Mouse (Mus musculus) CH12.LX (cell line): ENCODE data around the gene Thy1. TPM values are rescaled to one million over a fixed set of nuclear protein-coding genes. Genes with fewer than 3 reads are reported as not detected.

ENCODE experiments used
- DNase-seq: peaks from one replicate; pipeline ENCODE4 v3.0.0-alpha.2; 2013; ENCODE audit errors: extremely low read depth
- H3K27ac ChIP-seq: 2 replicates; pipeline ENCODE4 v1.5.1; 2012; ENCODE audit warnings: low read depth, mild to moderate bottlenecking, control low read depth, moderate library complexity; ENCODE audit not compliant: insufficient read depth
- H3K27me3 ChIP-seq: replicated peaks from 2 replicates; pipeline ENCODE3; 2012; ENCODE audit warnings: inconsistent platforms
- H3K36me3 ChIP-seq, 2 experiments: replicated peaks in 1 of 2; 2 replicates each; pipeline versions ENCODE3 to v1.6.1; 2012; ENCODE audit warnings: inconsistent platforms in 1 of 2, low read length in 1 of 2, mild to moderate bottlenecking in 1 of 2, mixed read lengths in 1 of 2, moderate library complexity in 1 of 2; ENCODE audit not compliant: control insufficient read depth in 1 of 2, insufficient read depth in 1 of 2
- H3K4me1 ChIP-seq, 2 experiments: 2 replicates each; pipeline ENCODE4 v1.6.1; 2012; ENCODE audit warnings: inconsistent platforms in 1 of 2, moderate library complexity in 1 of 2; ENCODE audit not compliant: insufficient read depth in 2 of 2, control insufficient read depth in 1 of 2
- H3K4me2 ChIP-seq: 2 replicates; pipeline ENCODE4 v1.6.1; 2012; ENCODE audit warnings: low read depth, mild to moderate bottlenecking, control low read depth; ENCODE audit not compliant: poor library complexity, insufficient read depth, severe bottlenecking
- H3K4me3 ChIP-seq, 3 experiments: fragments of 150-350 bp in 1 of 3; sonication (generic) in 1 of 3; replicated peaks in 1 of 3; 2 replicates each; pipeline versions ENCODE3 to v1.5.1; 2011 to 2012; ENCODE audit warnings: low read depth in 2 of 3, low read length in 2 of 3, mild to moderate bottlenecking in 2 of 3, moderate library complexity in 2 of 3, control low read depth in 1 of 3, improper control_type of control experiment in 1 of 3, inconsistent platforms in 1 of 3, mixed read lengths in 1 of 3; ENCODE audit not compliant: poor library complexity in 1 of 3
- H3K79me2 ChIP-seq: replicated peaks from 2 replicates; pipeline ENCODE4 v1.6.1; 2012; ENCODE audit warnings: mild to moderate bottlenecking, moderate library complexity; ENCODE audit not compliant: control insufficient read depth, poor library complexity, insufficient read depth, severe bottlenecking; ENCODE audit errors: extremely low read depth
- H3K9ac ChIP-seq: 2 replicates; pipeline ENCODE4 v1.6.1; 2012; ENCODE audit warnings: low read depth, mild to moderate bottlenecking, control low read depth, moderate library complexity; ENCODE audit not compliant: insufficient read depth
- H3K9me3 ChIP-seq: replicated peaks from 2 replicates; pipeline ENCODE3; 2012; ENCODE audit warnings: low read length, inconsistent platforms, mixed read lengths
- BHLHE40 ChIP-seq: IDR thresholded peaks from 2 replicates; pipeline ENCODE4 v1.6.1; 2011; ENCODE audit warnings: mild to moderate bottlenecking, low read depth, low read length, improper control_type of control experiment
- CHD2 ChIP-seq: IDR thresholded peaks from 2 replicates; pipeline ENCODE4 v1.6.1; 2011; ENCODE audit warnings: low read length, improper control_type of control experiment
- CTCF ChIP-seq, 2 experiments: IDR thresholded peaks in 1 of 2; conservative IDR thresholded peaks in 1 of 2; 2 replicates each; pipeline ENCODE4 v1.5.1; 2011 to 2012; ENCODE audit warnings: low read depth in 2 of 2, low read length in 2 of 2, improper control_type of control experiment in 1 of 2, inconsistent platforms in 1 of 2, mild to moderate bottlenecking in 1 of 2, moderate library complexity in 1 of 2
- ELF1 ChIP-seq: IDR thresholded peaks from 2 replicates; pipeline ENCODE4 v1.6.1; 2014; ENCODE audit warnings: low read depth, mild to moderate bottlenecking, inconsistent platforms, low read length, improper control_type of control experiment
- ETS1 ChIP-seq: conservative IDR thresholded peaks from 2 replicates; pipeline ENCODE4 v1.6.1; 2012; ENCODE audit warnings: low read depth, mild to moderate bottlenecking, inconsistent platforms, low read length, improper control_type of control experiment, moderate library complexity
- HCFC1 ChIP-seq: IDR thresholded peaks from 2 replicates; pipeline ENCODE4 v1.6.1; 2012; ENCODE audit warnings: low read depth, mild to moderate bottlenecking, inconsistent platforms, low read length, improper control_type of control experiment
- IRF4 ChIP-seq: IDR thresholded peaks from 2 replicates; pipeline ENCODE4 v1.6.1; 2014; ENCODE audit warnings: low read depth, mild to moderate bottlenecking, inconsistent platforms, low read length, improper control_type of control experiment
- JUN ChIP-seq: IDR thresholded peaks from 2 replicates; pipeline ENCODE4 v1.6.1; 2011; ENCODE audit warnings: low read depth, mild to moderate bottlenecking, low read length, improper control_type of control experiment, moderate library complexity; ENCODE audit not compliant: insufficient read depth
- JUND ChIP-seq: conservative IDR thresholded peaks from 2 replicates; pipeline ENCODE4 v1.6.1; 2011; ENCODE audit warnings: low read depth, low read length, improper control_type of control experiment
- KAT2A ChIP-seq: IDR thresholded peaks from 2 replicates; pipeline ENCODE4 v1.6.1; 2012; ENCODE audit warnings: low read length, improper control_type of control experiment, inconsistent platforms; ENCODE audit not compliant: insufficient replicate concordance
- MAX ChIP-seq: IDR thresholded peaks from 2 replicates; pipeline ENCODE4 v1.6.1; 2011; ENCODE audit warnings: low read length, improper control_type of control experiment
- MAZ ChIP-seq: IDR thresholded peaks from 2 replicates; pipeline ENCODE4 v1.6.1; 2012; ENCODE audit warnings: low read depth, mild to moderate bottlenecking, inconsistent platforms, low read length, improper control_type of control experiment, moderate library complexity
- MEF2A ChIP-seq: IDR thresholded peaks from 2 replicates; pipeline ENCODE4 v1.6.1; 2014; ENCODE audit warnings: low read depth, mild to moderate bottlenecking, inconsistent platforms, low read length, improper control_type of control experiment, borderline replicate concordance
- NELFE ChIP-seq: IDR thresholded peaks from 2 replicates; pipeline ENCODE4 v1.6.1; 2011; ENCODE audit warnings: low read depth, low read length, improper control_type of control experiment
- PAX5 ChIP-seq: IDR thresholded peaks from 2 replicates; pipeline ENCODE4 v1.6.1; 2012; ENCODE audit warnings: low read length, inconsistent platforms, mixed read lengths
- POLR2A ChIP-seq: IDR thresholded peaks from 2 replicates; pipeline ENCODE4 v1.6.1; 2011; ENCODE audit warnings: low read depth, mild to moderate bottlenecking, improper control_type of control experiment, low read length
- POLR2AphosphoS2 ChIP-seq: IDR thresholded peaks from 2 replicates; pipeline ENCODE4 v1.6.1; 2011; ENCODE audit warnings: low read depth, low read length, improper control_type of control experiment
- RAD21 ChIP-seq: IDR thresholded peaks from 2 replicates; pipeline ENCODE4 v1.6.1; 2011; ENCODE audit warnings: low read depth, mild to moderate bottlenecking, low read length, improper control_type of control experiment, moderate library complexity
- SIN3A ChIP-seq: IDR thresholded peaks from 2 replicates; pipeline ENCODE4 v1.6.1; 2012; ENCODE audit warnings: low read length, improper control_type of control experiment, inconsistent platforms
- SMC3 ChIP-seq: IDR thresholded peaks from 2 replicates; pipeline ENCODE4 v1.6.1; 2011; ENCODE audit warnings: low read depth, low read length, improper control_type of control experiment
- TBP ChIP-seq: conservative IDR thresholded peaks from 2 replicates; pipeline ENCODE4 v1.6.1; 2011; ENCODE audit warnings: low read depth, low read length, improper control_type of control experiment
- UBTF ChIP-seq: IDR thresholded peaks from 2 replicates; pipeline ENCODE4 v1.6.1; 2012; ENCODE audit warnings: low read depth, mild to moderate bottlenecking, inconsistent platforms, low read length, improper control_type of control experiment, moderate library complexity
- USF1 ChIP-seq: IDR thresholded peaks from 2 replicates; pipeline ENCODE4 v1.6.1; 2014; ENCODE audit warnings: low read depth, mild to moderate bottlenecking, inconsistent platforms, low read length, improper control_type of control experiment
- USF2 ChIP-seq: conservative IDR thresholded peaks from 2 replicates; pipeline ENCODE4 v1.6.1; 2011; ENCODE audit warnings: low read depth, low read length, improper control_type of control experiment
- ZC3H11A ChIP-seq: IDR thresholded peaks from 2 replicates; pipeline ENCODE4 v1.6.1; 2012; ENCODE audit warnings: low read depth, mild to moderate bottlenecking, inconsistent platforms, low read length, improper control_type of control experiment
- ZMIZ1 ChIP-seq: IDR thresholded peaks from 2 replicates; pipeline ENCODE4 v1.6.1; 2012; ENCODE audit warnings: low read depth, mild to moderate bottlenecking, inconsistent platforms, low read length, improper control_type of control experiment
- dilution Hi-C: fragments of 300-500 bp; cut with MboI; formaldehyde crosslinking; loops from 2 replicates; pipeline ENCODE4 v1.14.3; 2020; ENCODE audit warnings: low sequenced_read_pairs; ENCODE audit not compliant: extremely low pct_unique_long_range_greater_than_20kb, extremely low pct_ligation_motif_present
- in situ Hi-C: fragments of 300-500 bp; cut with MboI; formaldehyde crosslinking; loops from 3 replicates; pipeline ENCODE4 v1.14.3; 2019; ENCODE audit warnings: low sequenced_read_pairs, low pct_ligation_motif_present, low pct_unique_long_range_greater_than_20kb, mixed read lengths
- polyA plus RNA-seq: library from polyadenylated mRNA; unstranded; fragments of >175 nt; gene quantifications from 2 replicates; pipeline ENCODE4 v1.2.1, GENCODE M21; 2012; ENCODE audit warnings: low read depth; ENCODE audit not compliant: insufficient read length
- total RNA-seq, 2 experiments: library from RNA; depleted of rRNA; stranded (reverse); fragments of 300-350 nt in 1 of 2; fragments of >200 nt in 1 of 2; gene quantifications; 2 replicates each; pipeline ENCODE4 v1.2.3; 2012 to 2014

Thy1 gene
- total and polyA plus RNA-seq, 3 experiments: not detected

DNA sequence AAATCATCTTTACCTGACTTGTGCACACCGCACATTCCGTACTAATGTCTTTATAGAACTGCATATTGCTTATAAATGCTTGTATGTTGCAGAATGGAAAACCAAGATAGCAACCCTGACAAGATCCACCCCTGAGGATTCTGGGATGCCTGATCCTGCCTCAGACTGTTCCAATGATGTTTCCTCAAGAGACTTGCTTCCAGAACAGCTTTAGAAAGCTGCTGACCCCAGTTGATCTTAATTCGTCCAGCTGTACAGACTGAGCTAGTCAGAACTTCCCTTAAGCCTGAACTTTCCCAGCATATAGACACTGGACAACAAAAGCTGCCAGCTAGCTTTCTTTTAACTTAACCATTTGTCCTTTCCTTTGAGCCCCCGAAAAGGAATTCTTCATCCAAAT is 44.3 kb upstream of the Thy1 start:
- in situ Hi-C loops: loop anchor here (5.0 kb wide), 1 partner anchor 48 kb away; no protein-coding TSS in a partner anchor
- Histone ChIP-seq H3K9me3 (peaks cover 2% of the 10 kb centered on the region), H3K27ac (no peak overlapping the region), H3K4me3 (no peak overlapping the region), H3K79me2 (no peaks in the 10 kb centered on the region; the same call in 1 of the 2 replicates), H3K4me2 (no peak overlapping the region), H3K27me3 (peaks cover 61% of the 10 kb centered on the region), H3K36me3 (no peaks in the 10 kb centered on the region), H3K4me1 (no peaks in the 10 kb centered on the region), H3K9ac (no peak overlapping the region)
- TF ChIP-seq ZC3H11A (no peak), UBTF (no peak), MAX (no peak), HCFC1 (no peak), BHLHE40 (no peak), NELFE (no peak), PAX5 (no peak), JUN (no peak), CTCF (conservative IDR thresholded peaks at IDR 0.05 in 1 of 2, IDR thresholded peaks at IDR 0.05 in 1 of 2; ENCODE audit: low read depth in 2 of 2, low read length in 2 of 2) (no peak), CHD2 (no peak), POLR2AphosphoS2 (no peak), ELF1 (no peak), SMC3 (no peak), ETS1 (no peak), USF1 (no peak), USF2 (no peak), JUND (no peak), IRF4 (no peak), MEF2A (no peak)
- no peak for DNase-seq
- dilution Hi-C loops: no loop called here

DNA sequence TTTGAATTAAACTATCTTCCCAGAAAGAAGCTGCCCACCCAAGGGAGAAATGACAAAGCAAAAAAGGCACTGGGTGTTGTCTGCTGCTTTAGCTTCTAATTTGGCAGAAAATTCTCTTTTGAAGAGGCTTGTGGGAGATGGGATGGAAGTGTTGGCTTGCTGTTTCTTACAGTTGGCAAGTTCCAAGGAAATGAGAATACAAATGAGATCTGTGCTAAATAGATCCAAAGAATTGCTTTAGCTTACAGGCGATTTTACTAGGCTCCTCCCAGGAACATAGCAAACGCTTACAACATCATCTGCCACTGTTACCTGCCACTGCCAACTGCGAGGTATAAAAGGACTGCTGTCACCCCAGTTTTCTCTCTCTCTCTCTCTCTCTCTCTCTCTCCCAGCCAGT is 38.8 kb upstream of the Thy1 start:
- Histone ChIP-seq H3K27ac (no peak overlapping the region), H3K4me2 (no peak overlapping the region), H3K27me3 (peaks cover 40% of the 10 kb centered on the region), H3K9me3 (no peaks in the 10 kb centered on the region), H3K36me3 (no peaks in the 10 kb centered on the region), H3K4me3 (no peak overlapping the region), H3K9ac (no peak overlapping the region), H3K4me1 (0 out of 4 replicates have a peak, but pooled peaks cover 0 to 4% of the 10 kb centered on the region in 2 experiments), H3K79me2 (no peaks in the 10 kb centered on the region)
- in situ Hi-C loops (no loop called here), dilution Hi-C loops (no loop called here)
- TF ChIP-seq KAT2A (no peak), SIN3A (no peak), PAX5 (no peak), POLR2A (no peak), ZMIZ1 (no peak), MAZ (no peak), JUND (no peak), TBP (no peak), RAD21 (no peak), IRF4 (no peak)
- no peak for DNase-seq
